In genomic region chr2:156497915-156498314, GRCm38 (mm10) we compare ENCODE assay signal across 8 mouse cellular contexts. TPM values are rescaled to one million over a fixed set of nuclear protein-coding genes. Genes with fewer than 3 reads are reported as not detected.
DNase-seq lines count a peak whose midpoint lies in the region; ATAC-seq lines count a peak whose summit lies in the region.

No protein-coding gene starts in this region.

- H3K4me1 ChIP-seq in liver, embryonic 12.5 days, result peaks cover 49% of the 10 kb centered on the region
- H3K4me1 ChIP-seq in limb, embryonic 10.5 days, result peaks cover 20% of the 10 kb centered on the region

- 0 out of 2 replicates have a peak, but pooled peaks cover 7% of the 10 kb centered on the region for H3K36me3 ChIP-seq in liver, embryonic 12.5 days
- H3K36me3 ChIP-seq in limb, embryonic 10.5 days, result peaks cover 11% of the 10 kb centered on the region

- no peaks in the 10 kb centered on the region for H3K9me3 ChIP-seq in liver, embryonic 12.5 days (replicated peaks)
- no peaks in the 10 kb centered on the region for H3K9me3 ChIP-seq in limb, embryonic 10.5 days (replicated peaks)

- H3K27ac ChIP-seq in liver, embryonic 12.5 days, result no peak overlapping the region
- H3K27ac ChIP-seq in limb, embryonic 10.5 days, result no peak overlapping the region

- no peak overlapping the region for H3K4me3 ChIP-seq in liver, embryonic 12.5 days
- H3K4me3 ChIP-seq in limb, embryonic 10.5 days, result no peak overlapping the region

- H3K27me3 ChIP-seq in liver, embryonic 12.5 days (replicated peaks), result no peaks in the 10 kb centered on the region
- no peaks in the 10 kb centered on the region for H3K27me3 ChIP-seq in limb, embryonic 10.5 days (ENCODE audit: low read depth, poor library complexity, severe bottlenecking)

- 25% methylated on average over 5 of the region's 5 CpGs for WGBS in liver, embryonic 12.5 days (ENCODE audit: insufficient replicate concordance)
- 49% methylated on average over 5 of the region's 5 CpGs for WGBS in limb, embryonic 10.5 days

- no peak overlapping the region for H3K4me2 ChIP-seq in liver, embryonic 12.5 days

- no peak overlapping the region for H3K9ac ChIP-seq in liver, embryonic 12.5 days

- ATAC-seq in liver, embryonic 12.5 days, result no peak
- no peak for ATAC-seq in inflammation-experienced regulatory T-cells, adult 6 months

- DNase-seq in liver (peak; percentile 77), NIH3T3 (ENCODE audit: low read depth) (peak; percentile 92)
- DNase-seq in cerebellum, adult 18-20 months, result peak; percentile 71 to 83
- DNase-seq in forelimb bud, embryonic 11.5 days (ENCODE audit: low read depth, low spot score), result peak; percentile 76
- peak; percentile 70 for DNase-seq in limb, embryonic 10.5 days (ENCODE audit: low spot score)
- DNase-seq in naive thymus-derived CD4-positive, alpha-beta T cell, adult 2 months (ENCODE audit: low read depth), result peak; percentile 42

RNA-seq across cellular contexts. Expression of gene Aar2, which starts 49.5 kb away (rescaled TPM):
- polyA plus RNA-seq in liver, embryonic 12.5 days (2016; fragmentation: Nextera tagmentation; extraction: Ambion mirVana), result 20.9 and 22.6 TPM in 2 replicates
- polyA plus RNA-seq in limb, embryonic 10.5 days (2016; fragmentation: Nextera tagmentation; extraction: Ambion mirVana), result 50.0 and 53.6 TPM in 2 replicates
- 10 to 100 TPM; 28.5 to 34.5 (median 31.8) TPM for polyA plus RNA-seq in inflammation-experienced regulatory T-cells, adult 6 months (2017; shearing (Covaris generic))

Comparison
In these comparisons a context has a peak if more than half of its experiments do, and no peak if none do; other contexts are left out.
1. DNase-seq: peak in every context shown above with its lines; median percentile 92 in NIH3T3; 77 in liver; 77 in cerebellum, adult 18-20 months; 76 in forelimb bud, embryonic 11.5 days; 70 in limb, embryonic 10.5 days; 42 in naive thymus-derived CD4-positive, alpha-beta T cell, adult 2 months.